Mouse (Mus musculus) liver, postnatal 0 days (tissue): ENCODE data around the gene Siglece.

ENCODE experiments used
- CTCF ChIP-seq: sonication (generic); IDR thresholded peaks from 2 replicates; pipeline ENCODE4 v1.5.1; 2016; ENCODE audit warnings: antibody characterized with exemption, low read depth
- EP300 ChIP-seq: IDR thresholded peaks from 2 replicates; pipeline ENCODE4 v1.6.1; 2016; ENCODE audit warnings: antibody characterized with exemption, low read depth, mild to moderate bottlenecking

GRCm38 (mm10) chr7:43643046-43643652, 16.8 kb downstream of the Siglece start:
- TF ChIP-seq CTCF: no peak
- TF ChIP-seq EP300: no peak
